Mouse (Mus musculus) kidney, embryonic 16.5 days (tissue): Measurements from ENCODE around the gene Dhrs3. TPM values are rescaled to one million over a fixed set of nuclear protein-coding genes. Genes with fewer than 3 reads are reported as not detected.

ENCODE experiments used
- ATAC-seq: fragments of 200-750 bp; cut with Nextera tagmentation; 2 replicates; pipeline ENCODE4 v1.8.0; 2017; ENCODE audit warnings: moderate TSS enrichment; ENCODE audit not compliant: low FRiP score, low TSS enrichment
- H3K27ac ChIP-seq: fragments of 300-500 bp; sonication (generic); 2 replicates; pipeline ENCODE4 v1.5.1; 2014; ENCODE audit warnings: low read length
- H3K27me3 ChIP-seq: fragments of 300-500 bp; sonication (generic); 2 replicates; pipeline ENCODE4 v1.6.1; 2014; ENCODE audit warnings: low read length, control low read depth, mixed read lengths; ENCODE audit not compliant: insufficient read depth
- H3K36me3 ChIP-seq: fragments of 300-500 bp; sonication (generic); 2 replicates; pipeline ENCODE4 v1.6.1; 2014; ENCODE audit warnings: low read length, control low read depth, mixed read lengths; ENCODE audit not compliant: insufficient read depth
- H3K4me1 ChIP-seq: fragments of 300-500 bp; sonication (generic); 2 replicates; pipeline ENCODE4 v1.6.1; 2014; ENCODE audit warnings: low read length, control low read depth, mixed read lengths; ENCODE audit not compliant: insufficient read depth
- H3K4me2 ChIP-seq: fragments of 300-500 bp; sonication (generic); replicated peaks from 2 replicates; pipeline ENCODE4 v1.6.1; 2014; ENCODE audit warnings: low read depth, low read length
- H3K4me3 ChIP-seq: fragments of 300-500 bp; sonication (generic); 2 replicates; pipeline ENCODE4 v1.5.1; 2014; ENCODE audit warnings: mild to moderate bottlenecking, low read length
- H3K9ac ChIP-seq: fragments of 300-500 bp; sonication (generic); replicated peaks from 2 replicates; pipeline ENCODE4 v1.6.1; 2014; ENCODE audit warnings: low read length
- H3K9me3 ChIP-seq: fragments of 300-500 bp; sonication (generic); 2 replicates; pipeline ENCODE4 v1.6.1; 2016; ENCODE audit warnings: low read length, control low read depth
- WGBS: fragments of 180-500 bp; shearing (Covaris S2); extraction: QIAGEN DNeasy Blood & Tissue Kit; methylation state at CpG from one replicate; pipeline ENCODE4 v1.1.7; 2014; 5-methylcytosine and 5-hydroxymethylcytosine counted together
- polyA plus RNA-seq: library from polyadenylated mRNA; unstranded; fragments of >200 nt; fragmentation: Nextera tagmentation; extraction: Ambion mirVana; gene quantifications from 2 replicates; pipeline ENCODE4 v1.2.1, GENCODE M21; 2015

Gene Dhrs3
- polyA plus RNA-seq = 210 and 217 TPM in 2 replicates

DNA sequence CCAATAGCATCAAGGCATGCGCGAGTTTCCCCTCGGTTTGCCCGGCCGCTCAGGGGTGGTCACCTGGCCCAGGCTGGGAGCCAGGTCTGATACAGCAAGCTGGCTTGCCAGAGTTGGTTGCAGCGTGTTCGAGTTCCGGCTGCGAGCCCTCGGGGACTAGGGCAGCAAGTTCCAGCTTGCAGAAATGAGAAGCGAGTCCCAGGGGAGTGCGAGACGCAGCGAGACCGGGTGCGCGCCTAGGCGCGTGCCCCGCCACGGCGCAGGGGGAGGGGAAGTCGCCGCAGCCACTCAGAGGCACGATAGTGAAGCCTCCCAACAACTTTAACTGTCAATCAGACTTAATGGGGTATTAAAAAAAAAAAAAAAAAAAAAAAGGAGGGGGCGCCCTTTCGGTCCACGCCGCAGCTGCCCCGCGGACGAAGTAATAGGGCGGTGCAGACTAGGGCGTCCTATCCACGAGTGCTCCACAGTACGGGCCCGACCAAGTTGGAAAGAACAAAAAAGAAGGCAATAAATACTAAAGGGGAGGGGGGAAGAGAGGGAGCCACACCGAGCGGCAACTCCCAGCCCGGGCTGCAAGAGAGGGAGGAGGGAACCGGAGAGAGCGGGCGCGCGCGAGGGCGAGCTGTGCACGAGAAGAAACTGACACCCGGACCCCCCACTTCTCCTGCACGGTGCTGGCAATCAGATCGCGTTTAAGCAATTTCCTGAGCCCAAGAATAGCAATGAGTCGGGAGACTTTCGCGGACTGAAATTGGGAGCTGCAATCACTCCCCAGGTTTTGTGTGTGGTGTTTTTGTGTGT lies at the start of gene Dhrs3:
Gene Dhrs3 (plus strand): TSS at position 695 of the 804 bp plus-strand sequence.
- peak within 1 kb of the TSS; percentile 93 for H3K9ac ChIP-seq
- H3K4me1 ChIP-seq = peaks cover 38% of the 10 kb centered on the region
- no peaks in the 10 kb centered on the region for H3K36me3 ChIP-seq
- peak; percentile 83 for ATAC-seq
- H3K4me2 ChIP-seq = peak within 1 kb of the TSS; percentile 70
- peak within 1 kb of the TSS; percentile 97 for H3K27ac ChIP-seq
- no peaks in the 10 kb centered on the region for H3K9me3 ChIP-seq
- H3K4me3 ChIP-seq = peak within 1 kb of the TSS; percentile 81
- no peaks in the 10 kb centered on the region for H3K27me3 ChIP-seq
- WGBS = under 1% methylated on average over 55 of the region's 55 CpGs

DNA sequence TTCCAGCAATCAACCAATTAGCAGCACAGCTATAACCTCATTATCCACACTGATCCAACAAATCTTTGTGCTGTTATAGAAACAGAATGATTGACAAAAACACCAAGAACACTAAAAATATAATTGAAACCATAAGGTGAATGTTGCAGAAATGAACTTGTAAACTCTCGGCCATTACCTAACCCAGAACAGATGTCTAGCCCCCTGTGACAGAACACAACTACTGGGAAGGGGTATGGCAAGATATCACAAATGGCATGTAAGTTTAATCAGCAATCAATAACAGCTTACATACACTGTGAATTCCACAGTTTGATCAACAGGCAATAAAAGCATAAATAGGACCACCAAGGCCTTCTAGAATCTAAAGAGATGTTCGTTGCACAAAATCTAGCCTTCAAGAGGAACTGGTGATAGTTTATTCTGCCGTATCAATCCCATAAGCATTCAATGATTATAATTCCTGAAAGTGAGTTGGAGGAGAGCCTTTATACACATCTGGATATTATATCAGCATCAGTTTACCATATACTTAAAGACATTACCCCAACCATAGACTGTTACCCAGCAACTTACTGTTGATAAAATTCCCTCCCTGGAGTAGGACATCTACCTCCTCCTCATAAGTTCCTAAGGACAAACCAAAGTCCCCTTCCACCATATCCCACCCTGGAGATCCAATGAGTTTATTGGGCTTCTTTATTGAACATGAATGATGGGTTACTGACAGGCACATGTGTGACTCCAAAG lies 30.7 kb upstream of the Dhrs3 start:
- 86% methylated on average over 3 of the region's 3 CpGs for WGBS

DNA sequence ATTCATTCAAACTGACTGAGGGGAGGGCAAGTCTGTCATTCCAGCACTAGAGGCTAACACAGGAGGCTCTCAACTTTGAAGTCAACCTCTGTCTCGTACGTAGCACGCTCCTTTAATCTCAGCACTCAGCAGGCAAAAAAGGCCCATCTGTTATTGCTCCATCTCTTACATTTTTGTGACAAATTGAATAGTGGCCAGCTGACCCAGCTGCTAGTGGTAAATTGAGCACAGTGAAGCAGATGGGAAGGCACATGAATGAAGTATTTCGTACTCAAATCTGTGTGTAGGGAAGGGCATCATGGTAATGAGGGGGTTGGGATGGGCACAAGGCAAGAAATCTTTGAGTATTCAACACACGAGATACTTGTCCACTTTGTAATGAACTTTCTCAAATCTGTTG lies 24.7 kb upstream of the Dhrs3 start:
- no peak overlapping the region for H3K4me2 ChIP-seq
- no peaks in the 10 kb centered on the region for H3K36me3 ChIP-seq
- no peak overlapping the region for H3K9ac ChIP-seq
- no peak overlapping the region for H3K4me3 ChIP-seq
- H3K27me3 ChIP-seq = no peaks in the 10 kb centered on the region
- ATAC-seq = no peak
- H3K9me3 ChIP-seq = no peaks in the 10 kb centered on the region
- no peak overlapping the region for H3K27ac ChIP-seq
- 76% methylated on average over 5 of the region's 5 CpGs for WGBS
- H3K4me1 ChIP-seq = no peaks in the 10 kb centered on the region

More for the DNA sequence above, 30.7 kb upstream of the Dhrs3 start:
- no peaks in the 10 kb centered on the region for H3K9me3 ChIP-seq
- no peaks in the 10 kb centered on the region for H3K36me3 ChIP-seq
- no peaks in the 10 kb centered on the region for H3K4me1 ChIP-seq
- H3K9ac ChIP-seq = no peak overlapping the region
- no peak overlapping the region for H3K4me2 ChIP-seq
- H3K27ac ChIP-seq = no peak overlapping the region
- no peak overlapping the region for H3K4me3 ChIP-seq
- no peaks in the 10 kb centered on the region for H3K27me3 ChIP-seq
- no peak for ATAC-seq

DNA sequence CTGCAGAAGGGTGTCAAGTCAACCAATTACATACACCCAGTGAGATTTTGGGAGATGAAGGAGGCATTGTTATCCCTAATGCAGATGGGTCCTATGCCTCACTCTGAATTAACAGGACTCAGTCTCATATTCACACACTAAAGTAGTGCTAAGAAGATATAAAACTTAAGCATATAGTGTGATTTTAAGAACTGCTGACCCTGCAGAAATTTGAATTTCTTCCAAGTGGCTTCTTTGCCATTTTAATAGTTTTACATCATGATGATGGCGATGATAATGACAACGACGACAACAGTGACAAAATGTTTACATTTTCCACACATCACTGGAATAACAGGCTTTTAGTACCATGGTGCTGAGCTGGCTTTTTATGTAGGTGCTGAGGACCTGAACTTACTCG lies 24.0 kb upstream of the Dhrs3 start:
- H3K4me2 ChIP-seq = no peak overlapping the region
- no peaks in the 10 kb centered on the region for H3K36me3 ChIP-seq
- no peaks in the 10 kb centered on the region for H3K4me1 ChIP-seq
- no peak overlapping the region for H3K4me3 ChIP-seq
- H3K27me3 ChIP-seq = no peaks in the 10 kb centered on the region
- H3K9me3 ChIP-seq = no peaks in the 10 kb centered on the region
- H3K27ac ChIP-seq = no peak overlapping the region
- no peak overlapping the region for H3K9ac ChIP-seq
- no peak for ATAC-seq
- whole genome bisulfite sequencing = 83% methylated on average over 4 of the region's 4 CpGs

DNA sequence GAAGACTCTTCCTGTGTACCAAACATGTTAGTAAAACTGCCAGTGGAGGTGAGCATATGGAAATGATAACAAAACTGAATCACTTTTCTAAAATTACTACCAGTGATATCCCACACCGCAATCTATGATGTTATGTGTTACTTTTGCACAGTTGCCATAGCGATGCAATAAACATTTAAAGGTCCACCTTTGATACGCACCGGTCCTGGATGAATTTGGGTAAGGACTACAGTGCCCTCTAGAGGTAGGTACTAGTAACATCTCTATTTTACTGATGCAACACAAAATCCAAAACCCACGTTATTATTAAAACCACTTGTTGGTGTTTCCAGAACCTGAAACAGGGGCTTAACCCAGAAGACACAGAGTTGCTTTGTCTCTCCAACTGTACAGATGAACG lies 19.7 kb upstream of the Dhrs3 start:
- no peak for ATAC-seq
- H3K4me2 ChIP-seq = no peak overlapping the region
- no peaks in the 10 kb centered on the region for H3K27me3 ChIP-seq
- H3K27ac ChIP-seq = no peak overlapping the region
- H3K36me3 ChIP-seq = no peaks in the 10 kb centered on the region
- WGBS = 40% methylated on average over 6 of the region's 6 CpGs
- H3K9me3 ChIP-seq = no peaks in the 10 kb centered on the region
- H3K4me1 ChIP-seq = no peaks in the 10 kb centered on the region
- no peak overlapping the region for H3K4me3 ChIP-seq
- no peak overlapping the region for H3K9ac ChIP-seq

DNA sequence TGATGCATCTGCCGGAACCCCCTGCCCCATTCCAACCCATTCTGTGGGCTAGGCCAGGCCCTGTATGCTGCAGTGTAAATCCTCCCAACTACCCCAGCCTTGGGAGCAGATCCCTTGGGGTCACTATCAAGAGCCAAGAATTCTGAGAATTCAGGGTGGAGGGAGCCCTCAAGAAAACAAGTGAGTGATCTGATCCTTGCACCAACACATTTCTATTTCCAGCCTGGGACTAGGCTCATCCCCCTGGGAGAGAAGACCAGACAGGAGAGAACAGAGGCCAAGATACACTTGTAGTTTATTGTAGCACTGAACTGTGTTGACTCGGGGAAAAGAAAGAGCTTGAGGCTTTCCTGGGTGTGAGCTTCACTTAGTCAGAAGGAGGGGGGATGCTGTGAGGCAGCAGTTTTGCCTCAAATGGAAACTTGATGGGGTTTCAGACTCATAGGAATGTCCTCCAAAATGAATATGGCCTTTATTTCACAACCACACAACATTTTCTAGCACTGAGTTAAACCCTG lies 17.0 kb upstream of the Dhrs3 start:
- Histone ChIP-seq H3K4me3 (no peak overlapping the region), H3K9ac (no peak overlapping the region), H3K27me3 (no peaks in the 10 kb centered on the region), H3K4me2 (no peak overlapping the region), H3K27ac (no peak overlapping the region), H3K9me3 (no peaks in the 10 kb centered on the region; the same call in 1 of the 2 replicates), H3K4me1 (peaks cover 5% of the 10 kb centered on the region; the same call in 1 of the 2 replicates), H3K36me3 (no peaks in the 10 kb centered on the region)
- 0 out of 2 replicates have a peak, but pooled peaks have one; percentile 39 for ATAC-seq
- 58% methylated on average over 2 of the region's 2 CpGs for WGBS

DNA sequence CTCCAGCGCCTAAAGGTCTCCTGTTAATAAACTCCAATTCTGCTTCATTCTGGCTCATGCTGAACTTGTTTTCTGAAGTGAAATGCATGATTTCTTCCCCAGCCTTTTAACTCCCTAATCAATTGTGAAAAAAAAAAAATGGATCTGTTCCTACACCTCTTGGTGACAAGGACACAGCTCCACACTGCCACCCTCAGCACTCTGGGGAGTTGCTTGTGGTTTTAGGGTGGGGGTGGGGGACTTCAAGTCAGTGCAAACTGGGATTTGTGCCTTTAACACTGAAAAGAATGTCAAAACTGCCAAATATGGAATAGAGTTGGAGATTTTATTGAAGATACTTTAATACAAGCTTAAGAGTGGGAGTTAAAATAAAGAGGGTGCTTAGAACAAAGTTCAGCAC lies 13.1 kb upstream of the Dhrs3 start:
- ATAC-seq = no peak
- WGBS = 58% methylated on average over 1 of the region's 1 CpGs

DNA sequence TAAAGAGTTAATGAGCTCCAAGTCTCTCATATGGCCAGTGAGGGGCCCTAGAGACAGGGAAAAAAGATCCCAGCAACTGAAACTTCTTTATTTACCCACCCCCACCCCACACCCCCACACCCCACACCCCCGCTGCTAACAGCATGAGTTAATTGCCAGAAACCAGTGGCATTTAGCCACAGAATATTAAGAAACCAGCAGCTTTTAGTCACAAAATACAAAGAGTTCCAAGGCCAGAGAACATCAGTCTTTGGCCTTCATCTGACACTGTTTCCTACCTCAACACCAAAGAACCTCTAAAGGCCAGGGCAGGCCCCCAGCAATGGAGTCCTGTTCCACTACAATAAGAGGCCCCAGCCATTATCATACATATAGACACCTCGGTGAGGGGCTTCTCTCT lies 11.3 kb upstream of the Dhrs3 start:
- Histone ChIP-seq H3K27me3 (no peaks in the 10 kb centered on the region), H3K4me3 (no peak overlapping the region), H3K9ac (no peak overlapping the region), H3K36me3 (no peaks in the 10 kb centered on the region), H3K27ac (0 out of 2 replicates have a peak overlapping the region, but pooled peaks have one; percentile 3), H3K4me1 (peaks cover 5% of the 10 kb centered on the region; the same call in 1 of the 2 replicates), H3K9me3 (no peaks in the 10 kb centered on the region; the same call in 1 of the 2 replicates), H3K4me2 (no peak overlapping the region)
- ATAC-seq = no peak
- 63% methylated on average over 2 of the region's 2 CpGs for WGBS

More for the DNA sequence above, 13.1 kb upstream of the Dhrs3 start:
- Histone ChIP-seq H3K27me3 (no peaks in the 10 kb centered on the region), H3K9ac (no peak overlapping the region), H3K9me3 (no peaks in the 10 kb centered on the region; the same call in 1 of the 2 replicates), H3K36me3 (no peaks in the 10 kb centered on the region), H3K4me2 (no peak overlapping the region), H3K27ac (peak overlapping the region; percentile 49; the same call in 1 of the 2 replicates), H3K4me1 (peaks cover 5% of the 10 kb centered on the region; the same call in 1 of the 2 replicates), H3K4me3 (no peak overlapping the region)

DNA sequence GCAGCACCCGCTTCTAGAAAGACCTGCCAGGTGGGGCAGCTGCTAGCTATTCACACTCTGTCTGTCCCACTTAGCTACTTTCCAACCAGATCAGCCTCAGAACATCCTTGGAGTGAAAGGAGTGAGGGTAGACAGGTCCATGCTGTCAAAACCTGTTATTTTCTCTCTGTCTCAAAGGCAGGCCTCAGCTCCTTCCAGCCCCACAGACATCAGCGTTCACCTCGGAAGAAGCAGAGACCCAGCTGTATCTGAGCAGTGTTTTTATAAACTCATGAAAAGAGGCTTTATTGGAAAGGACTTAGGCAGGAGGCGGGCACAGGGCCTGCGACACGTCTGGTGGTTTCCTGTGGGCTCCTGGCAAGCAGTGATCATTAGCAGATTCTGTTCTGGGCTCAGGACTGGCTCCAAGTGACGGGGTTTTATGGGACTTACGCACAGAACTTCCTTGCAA lies 9.7 kb upstream of the Dhrs3 start:
- WGBS = 62% methylated on average over 8 of the region's 8 CpGs

More for the DNA sequence above, 9.7 kb upstream of the Dhrs3 start:
- Histone ChIP-seq H3K27me3 (no peaks in the 10 kb centered on the region), H3K36me3 (no peaks in the 10 kb centered on the region), H3K4me1 (peaks cover 5% of the 10 kb centered on the region; the same call in 1 of the 2 replicates), H3K4me2 (no peak overlapping the region), H3K27ac (no peak overlapping the region), H3K9ac (no peak overlapping the region), H3K9me3 (no peaks in the 10 kb centered on the region; the same call in 1 of the 2 replicates), H3K4me3 (no peak overlapping the region)
- no peak for ATAC-seq
